ENCODE assay signal across 22 mouse cellular contexts in genomic region chr3:51036700-51037306, GRCm38 (mm10).
DNase-seq lines count a peak whose midpoint lies in the region; ATAC-seq lines count a peak whose summit lies in the region.
"Had no signal": no experiment of that assay in that cellular context is flagged by ENCODE, and none has a peak within 500 bp of the region (broad histone marks: within the 10 kb centered on the region; RNA-seq: fewer than 3 reads in every experiment).

No protein-coding gene starts in this region.

- no peaks in the 10 kb centered on the region for H3K27me3 ChIP-seq in hindbrain, embryonic 12.5 days
- no peaks in the 10 kb centered on the region for H3K27me3 ChIP-seq in hindbrain, embryonic 13.5 days
- H3K27me3 ChIP-seq in lung, embryonic 16.5 days (ENCODE audit: control insufficient read depth, insufficient read depth, low read depth, low read length): no peaks in the 10 kb centered on the region
- no peaks in the 10 kb centered on the region for H3K27me3 ChIP-seq in hindbrain, embryonic 16.5 days (replicated peaks; ENCODE audit: control insufficient read depth, insufficient read depth, low read length)
- H3K27me3 ChIP-seq: CH12.LX; embryonic facial prominence, embryonic 12.5 days; forebrain, embryonic 15.5 days had no signal

- H3K27ac ChIP-seq in hindbrain, embryonic 12.5 days: no peak overlapping the region
- no peak overlapping the region; the same call in 1 of the 2 replicates for H3K27ac ChIP-seq in hindbrain, embryonic 13.5 days
- H3K27ac ChIP-seq in lung, embryonic 16.5 days (ENCODE audit: low read length): no peak overlapping the region
- H3K27ac ChIP-seq in hindbrain, embryonic 16.5 days (ENCODE audit: low read depth, low read length): no peak overlapping the region
- H3K27ac ChIP-seq: embryonic facial prominence, embryonic 12.5 days; forebrain, embryonic 15.5 days; heart, embryonic 10.5 days had no signal

- H3K36me3 ChIP-seq in hindbrain, embryonic 12.5 days: no peaks in the 10 kb centered on the region
- H3K36me3 ChIP-seq in hindbrain, embryonic 13.5 days: no peaks in the 10 kb centered on the region
- H3K36me3 ChIP-seq in lung, embryonic 16.5 days (ENCODE audit: control insufficient read depth, insufficient read depth, low read length): no peaks in the 10 kb centered on the region
- H3K36me3 ChIP-seq in hindbrain, embryonic 16.5 days (ENCODE audit: control insufficient read depth, insufficient read depth, low read length): no peaks in the 10 kb centered on the region
- H3K36me3 ChIP-seq: embryonic facial prominence, embryonic 12.5 days; forebrain, embryonic 15.5 days; heart, embryonic 10.5 days had no signal

- H3K4me3 ChIP-seq in hindbrain, embryonic 12.5 days: no peak overlapping the region
- no peak overlapping the region for H3K4me3 ChIP-seq in hindbrain, embryonic 13.5 days
- no peak overlapping the region for H3K4me3 ChIP-seq in lung, embryonic 16.5 days (ENCODE audit: low read length)
- H3K4me3 ChIP-seq in hindbrain, embryonic 16.5 days (ENCODE audit: low read length): no peak overlapping the region
- H3K4me3 ChIP-seq: embryonic facial prominence, embryonic 12.5 days; forebrain, embryonic 15.5 days; heart, embryonic 10.5 days had no signal

- DNase-seq in lung, adult 18-20 months: no peak
- DNase-seq in retina, embryonic 14.5 days (ENCODE audit: low spot score): peak; percentile 13
- no peak for DNase-seq in T-cell, adult 2 months (ENCODE audit: low spot score)
- DNase-seq in layer of hippocampus, adult 18-20 months (ENCODE audit: low spot score in 2 of 2): no peak
- DNase-seq: adrenal gland, adult 2 months; cerebellum, adult 11-12 months; cerebellum, adult 9-10 months; cerebellum, postnatal 25 days; gastrocnemius, postnatal 36 days; heart, adult 11 months; heart, postnatal 10 days; heart, postnatal 4 days had no signal

- H3K9me3 ChIP-seq in hindbrain, embryonic 12.5 days (replicated peaks): no peaks in the 10 kb centered on the region
- H3K9me3 ChIP-seq in hindbrain, embryonic 13.5 days: no peaks in the 10 kb centered on the region
- no peaks in the 10 kb centered on the region for H3K9me3 ChIP-seq in lung, embryonic 16.5 days (ENCODE audit: control insufficient read depth, low read length)
- no peaks in the 10 kb centered on the region for H3K9me3 ChIP-seq in hindbrain, embryonic 16.5 days (ENCODE audit: control insufficient read depth, low read length)
- H3K9me3 ChIP-seq: embryonic facial prominence, embryonic 12.5 days; forebrain, embryonic 15.5 days; heart, embryonic 10.5 days had no signal

- WGBS in hindbrain, embryonic 12.5 days: 46% methylated on average over 17 of the region's 17 CpGs
- WGBS in hindbrain, embryonic 13.5 days: 43% methylated on average over 17 of the region's 17 CpGs
- 36% methylated on average over 17 of the region's 17 CpGs for WGBS in lung, embryonic 16.5 days
- WGBS in hindbrain, embryonic 16.5 days: 41% methylated on average over 17 of the region's 17 CpGs

- H3K4me2 ChIP-seq in hindbrain, embryonic 12.5 days (replicated peaks): no peak overlapping the region
- H3K4me2 ChIP-seq in hindbrain, embryonic 13.5 days: no peak overlapping the region
- H3K4me2 ChIP-seq in lung, embryonic 16.5 days (ENCODE audit: low read depth, low read length): no peak overlapping the region
- H3K4me2 ChIP-seq in hindbrain, embryonic 16.5 days (ENCODE audit: low read length): no peak overlapping the region
- H3K4me2 ChIP-seq: embryonic facial prominence, embryonic 12.5 days; forebrain, embryonic 15.5 days had no signal

- no peak overlapping the region for H3K9ac ChIP-seq in hindbrain, embryonic 12.5 days
- H3K9ac ChIP-seq in hindbrain, embryonic 13.5 days: no peak overlapping the region
- H3K9ac ChIP-seq in lung, embryonic 16.5 days (ENCODE audit: low read length): no peak overlapping the region
- no peak overlapping the region for H3K9ac ChIP-seq in hindbrain, embryonic 16.5 days (ENCODE audit: low read depth, low read length)
- H3K9ac ChIP-seq: embryonic facial prominence, embryonic 12.5 days; forebrain, embryonic 15.5 days had no signal

- 0 out of 2 replicates have a peak, but pooled peaks cover 2% of the 10 kb centered on the region for H3K4me1 ChIP-seq in hindbrain, embryonic 12.5 days
- peaks cover 4% of the 10 kb centered on the region for H3K4me1 ChIP-seq in hindbrain, embryonic 13.5 days (replicated peaks)
- no peaks in the 10 kb centered on the region for H3K4me1 ChIP-seq in lung, embryonic 16.5 days (replicated peaks; ENCODE audit: control insufficient read depth, insufficient read depth, low read length)
- no peaks in the 10 kb centered on the region for H3K4me1 ChIP-seq in hindbrain, embryonic 16.5 days (ENCODE audit: control insufficient read depth, insufficient read depth, low read depth, low read length)
- H3K4me1 ChIP-seq: embryonic facial prominence, embryonic 12.5 days; forebrain, embryonic 15.5 days had no signal

- peak; percentile 69; the same call in 1 of the 2 replicates for ATAC-seq in hindbrain, embryonic 12.5 days (ENCODE audit: low FRiP score)
- ATAC-seq in hindbrain, embryonic 13.5 days (ENCODE audit: low FRiP score): no peak
- peak; percentile 59 for ATAC-seq in lung, embryonic 16.5 days (ENCODE audit: low read depth)
- ATAC-seq in hindbrain, embryonic 16.5 days: peak; percentile 80
- ATAC-seq: forebrain, embryonic 15.5 days; inflammation-experienced regulatory T-cells, adult 6 months; Patski had no signal
